Mouse (Mus musculus) thymus, postnatal 0 days (tissue): ENCODE data around the gene P4htm. TPM values are rescaled to one million over a fixed set of nuclear protein-coding genes. Genes with fewer than 3 reads are reported as not detected.

Experiments used
- DNase-seq: peaks from one replicate; pipeline ENCODE4 v3.0.0-alpha.2; 2015; ENCODE audit warnings: low spot score
- polyA plus RNA-seq: library from polyadenylated mRNA; unstranded; fragments of >200 nt; fragmentation: Nextera tagmentation; extraction: Ambion mirVana; gene quantifications from 2 replicates; pipeline ENCODE4 v1.2.1, GENCODE M21; 2015

Gene P4htm
- polyA plus RNA-seq, 1 experiment from 2014 or later: 3.7 TPM

GRCm38 (mm10) chr9:108578545-108579343 is 18.7 kb downstream of the P4htm start, which contains the start of gene Wdr6:
Gene Wdr6, minus strand, starts transcription at chr9:108578739.
- DNase-seq: peak; percentile 95

- peak; percentile 43 for DNase-seq
Measured at GRCm38 (mm10) chr9:108577934-108578544, 19.4 kb downstream of the P4htm start.

GRCm38 (mm10) chr9:108577025-108577424 is 20.4 kb downstream of the P4htm start:
- DNase-seq: no peak

GRCm38 (mm10) chr9:108575321-108576297 is 21.9 kb downstream of the P4htm start:
- DNase-seq: no peak

- no peak for DNase-seq
Measured at GRCm38 (mm10) chr9:108574921-108575320, 22.5 kb downstream of the P4htm start.

GRCm38 (mm10) chr9:108573774-108574690 is 23.4 kb downstream of the P4htm start:
- peak; percentile 74 for DNase-seq

- DNase-seq: no peak
Measured at GRCm38 (mm10) chr9:108572321-108572720, 25.1 kb downstream of the P4htm start.

GRCm38 (mm10) chr9:108571401-108571973 is 26.0 kb downstream of the P4htm start:
- DNase-seq: no peak

- DNase-seq: peak; percentile 90
Measured at GRCm38 (mm10) chr9:108570207-108570896, 27.1 kb downstream of the P4htm start.

GRCm38 (mm10) chr9:108569381-108570206 is 27.9 kb downstream of the P4htm start, which contains the start of gene Dalrd3:
Gene Dalrd3, plus strand, starts transcription at chr9:108569886.
- peak; percentile 93 for DNase-seq

- DNase-seq: peak; percentile 19
Measured at GRCm38 (mm10) chr9:108568511-108568921, 29.0 kb downstream of the P4htm start.

- no peak for DNase-seq
Measured at GRCm38 (mm10) chr9:108567931-108568419, 29.5 kb downstream of the P4htm start.

- DNase-seq: peak; percentile 94
Measured at GRCm38 (mm10) chr9:108566815-108567776, 30.4 kb downstream of the P4htm start, which contains the start of gene Ndufaf3. Gene Ndufaf3, minus strand, starts transcription at chr9:108567434.

GRCm38 (mm10) chr9:108565881-108566814 is 31.3 kb downstream of the P4htm start:
- DNase-seq: no peak

- DNase-seq: no peak
Measured at GRCm38 (mm10) chr9:108564131-108564530, 33.3 kb downstream of the P4htm start.

GRCm38 (mm10) chr9:108563671-108564070 is 33.8 kb downstream of the P4htm start:
- no peak for DNase-seq
